In the genomic region with DNA sequence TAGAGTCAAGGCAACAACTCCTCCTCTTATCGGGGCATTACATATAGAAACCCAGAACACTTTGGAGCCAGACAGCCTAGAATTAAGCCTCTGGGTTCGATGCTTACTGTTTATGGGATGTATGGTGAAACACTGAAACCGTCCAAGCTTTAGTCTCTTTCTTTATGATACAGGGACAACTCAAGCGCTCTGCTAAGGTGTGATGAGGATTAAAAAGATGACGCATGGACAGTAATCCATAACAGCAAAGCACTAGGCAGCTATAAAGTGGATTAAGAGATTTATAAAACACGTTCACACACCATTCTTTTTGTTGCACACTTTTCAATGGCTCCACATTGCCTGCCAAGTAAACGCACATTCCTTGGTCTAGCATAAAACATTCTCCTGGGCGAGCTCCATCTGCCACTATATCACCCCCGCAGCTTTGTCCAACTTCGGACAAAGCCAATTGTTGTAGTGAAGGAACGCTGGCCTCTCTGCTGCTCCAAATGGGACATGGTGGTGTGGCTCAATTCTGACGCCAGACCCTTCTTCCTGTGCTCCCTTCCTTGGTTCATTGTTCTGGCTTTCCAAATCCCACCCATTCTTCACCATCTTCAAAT, we compare ENCODE assay signal across 19 mouse cellular contexts.
A peak's percentile ranks its signal among the peaks of the same experiment; 100 is the strongest.
DNase-seq lines count a peak whose midpoint lies in the region; ATAC-seq and TF ChIP-seq lines count a peak whose summit lies in the region.
"Had no signal": no experiment of that assay in that cellular context is flagged by ENCODE, and none has a peak within 500 bp of the region (broad histone marks: within the 10 kb centered on the region; RNA-seq: fewer than 3 reads in every experiment).

No protein-coding gene starts in this region.

- WGBS in forebrain, postnatal 0 days, result 49% methylated on average over 12 of the region's 12 CpGs

- H3K4me3 ChIP-seq in forebrain, postnatal 0 days (ENCODE audit: low read depth, low read length), result no peak overlapping the region
- H3K4me3 ChIP-seq: embryonic facial prominence, embryonic 15.5 days; erythroblast, embryonic 14.5 days; forebrain, embryonic 15.5 days; gastrocnemius, adult 2 months; heart, embryonic 12.5 days; hindbrain, embryonic 15.5 days had no signal

- H3K36me3 ChIP-seq in forebrain, postnatal 0 days (ENCODE audit: insufficient read depth), result no peaks in the 10 kb centered on the region
- H3K36me3 ChIP-seq: embryonic facial prominence, embryonic 15.5 days; forebrain, embryonic 15.5 days; heart, embryonic 12.5 days; hindbrain, embryonic 15.5 days had no signal

- no peak overlapping the region for H3K27ac ChIP-seq in forebrain, postnatal 0 days (ENCODE audit: low read depth, low read length)
- H3K27ac ChIP-seq: embryonic facial prominence, embryonic 15.5 days; forebrain, embryonic 15.5 days; gastrocnemius, adult 2 months; hindbrain, embryonic 15.5 days had no signal

- TF ChIP-seq CTCF in forebrain, postnatal 0 days (IDR thresholded peaks at IDR 0.05; ENCODE audit: low read depth), result no peak

- ATAC-seq in megakaryocyte-erythroid progenitor cell, adult 5-6 weeks (replicated peaks; ENCODE audit: low FRiP score, low TSS enrichment, poor library complexity, severe bottlenecking), result no peak
- no peak for ATAC-seq in forebrain, postnatal 0 days
- ATAC-seq: forebrain, embryonic 15.5 days; intestine, embryonic 16.5 days had no signal

- no peaks in the 10 kb centered on the region for H3K27me3 ChIP-seq in forebrain, postnatal 0 days (ENCODE audit: insufficient read depth, low read length)
- H3K27me3 ChIP-seq: embryonic facial prominence, embryonic 15.5 days; forebrain, embryonic 15.5 days; heart, embryonic 12.5 days; hindbrain, embryonic 15.5 days had no signal

- no peak overlapping the region for H3K4me2 ChIP-seq in forebrain, postnatal 0 days (ENCODE audit: low read depth)
- H3K4me2 ChIP-seq: embryonic facial prominence, embryonic 15.5 days; forebrain, embryonic 15.5 days; heart, embryonic 12.5 days; hindbrain, embryonic 15.5 days had no signal

- no peak overlapping the region for H3K9ac ChIP-seq in forebrain, postnatal 0 days
- H3K9ac ChIP-seq: embryonic facial prominence, embryonic 15.5 days; forebrain, embryonic 15.5 days; heart, embryonic 12.5 days; hindbrain, embryonic 15.5 days had no signal

- H3K4me1 ChIP-seq in forebrain, postnatal 0 days (ENCODE audit: insufficient read depth), result no peaks in the 10 kb centered on the region
- H3K4me1 ChIP-seq: embryonic facial prominence, embryonic 15.5 days; forebrain, embryonic 15.5 days; hindbrain, embryonic 15.5 days had no signal

- H3K9me3 ChIP-seq in forebrain, postnatal 0 days (ENCODE audit: low read length), result no peaks in the 10 kb centered on the region
- H3K9me3 ChIP-seq: embryonic facial prominence, embryonic 15.5 days; forebrain, embryonic 15.5 days; heart, embryonic 12.5 days; hindbrain, embryonic 15.5 days had no signal

- DNase-seq in retina, adult 2 months (ENCODE audit: low read depth, low spot score), result peak; percentile 61
- DNase-seq in retina, embryonic 14.5 days (ENCODE audit: low spot score), result no peak
- peak; percentile 56 to 68 for DNase-seq in cerebellum, adult 18-20 months
- DNase-seq in cerebellum, adult 9-11 months, result peak; percentile 67
- DNase-seq in forebrain, postnatal 0 days, result no peak
- DNase-seq in ovary, postnatal 36 days (ENCODE audit: low spot score), result no peak
- DNase-seq: adrenal gland, adult 2 months; adrenal gland, postnatal 25 days; embryo, embryonic 11 days; gastrocnemius, adult 2 months; gastrocnemius, postnatal 25 days; kidney, adult 2 months had no signal

Comparison
In these comparisons a context has a peak if more than half of its experiments do, and no peak if none do; other contexts are left out.
1. DNase-seq: peak in retina, adult 2 months (single experiment), cerebellum, adult 18-20 months (2 of 2) and cerebellum, adult 9-11 months (single experiment); none in retina, embryonic 14.5 days (single experiment), forebrain, postnatal 0 days (single experiment) and ovary, postnatal 36 days (single experiment).